Mouse (Mus musculus): Measurements from ENCODE around the gene Cpox. TPM values are rescaled to one million over a fixed set of nuclear protein-coding genes. Genes with fewer than 3 reads are reported as not detected.

Gene Cpox
- polyA plus RNA-seq, 1 experiment, result 33.2 TPM

GRCm38 (mm10) chr16:58728176-58728671, 58.1 kb downstream of the Cpox start:
- peak overlapping the region; percentile 80 for H3K27ac ChIP-seq (ENCODE audit: insufficient read depth, low read length)
- peaks cover 3% of the 10 kb centered on the region; the same call in 1 of the 2 replicates for H3K4me1 ChIP-seq (ENCODE audit: control insufficient read depth, insufficient read depth, low read length)
- TF ChIP-seq POLR2A (IDR thresholded peaks at IDR 0.05; ENCODE audit: low read depth, low read length) (no peak), CTCF (IDR thresholded peaks at IDR 0.05; ENCODE audit: borderline replicate concordance, insufficient read depth, low read length) (no peak)
- peak overlapping the region; percentile 91 for H3K4me3 ChIP-seq (ENCODE audit: insufficient read depth, low read length)

DNA sequence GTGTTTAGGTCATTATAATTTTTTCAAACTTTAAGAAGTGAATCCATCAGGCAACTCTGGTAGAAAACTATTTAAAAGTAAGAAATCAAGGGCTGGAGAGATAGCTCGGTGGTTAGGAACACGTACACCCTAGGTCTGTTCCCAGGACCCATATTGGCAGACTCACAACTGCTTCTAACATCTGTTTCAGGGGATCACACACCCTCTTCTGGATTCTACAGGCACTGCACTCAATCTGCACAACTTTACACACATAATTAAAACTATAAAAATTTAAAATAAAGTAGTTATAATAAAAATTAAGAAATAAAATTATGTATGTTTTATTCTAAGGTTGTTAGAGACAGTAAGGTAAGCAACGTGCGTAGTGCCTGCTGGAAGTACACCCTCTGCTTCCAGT, 68.1 kb downstream of the Cpox start:
- TF ChIP-seq POLR2A (IDR thresholded peaks at IDR 0.05; ENCODE audit: low read depth, low read length), result no peak
- no peak for TF ChIP-seq CTCF (IDR thresholded peaks at IDR 0.05; ENCODE audit: borderline replicate concordance, insufficient read depth, low read length)
- Histone ChIP-seq H3K27ac (ENCODE audit: insufficient read depth, low read length) (no peak overlapping the region), H3K4me3 (ENCODE audit: insufficient read depth, low read length) (no peak overlapping the region)

DNA sequence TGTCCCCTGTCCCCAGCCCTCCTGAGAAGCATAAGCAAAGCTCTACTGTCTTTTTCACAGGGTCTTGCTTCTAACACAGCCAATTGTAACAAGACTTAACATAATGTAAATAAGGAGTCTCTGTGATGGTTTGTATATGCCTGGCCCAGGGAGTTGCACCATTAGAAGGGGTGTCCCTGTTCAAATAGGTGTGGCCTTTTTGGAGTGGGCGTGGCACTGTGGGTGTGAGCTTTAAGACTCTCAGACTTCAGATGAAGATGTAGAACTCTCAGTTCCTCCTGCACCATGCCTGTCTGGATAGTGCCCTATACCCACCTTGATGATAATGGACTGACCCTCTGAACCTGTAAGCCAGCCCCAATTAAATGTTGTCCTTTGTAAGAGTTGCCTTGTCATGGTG, 68.7 kb downstream of the Cpox start:
- Histone ChIP-seq H3K4me1 (ENCODE audit: control insufficient read depth, insufficient read depth, low read length) (no peaks in the 10 kb centered on the region), H3K27ac (ENCODE audit: insufficient read depth, low read length) (no peak overlapping the region), H3K4me3 (ENCODE audit: insufficient read depth, low read length) (no peak overlapping the region)
- TF ChIP-seq CTCF (IDR thresholded peaks at IDR 0.05; ENCODE audit: borderline replicate concordance, insufficient read depth, low read length), result no peak
- no peak for TF ChIP-seq POLR2A (IDR thresholded peaks at IDR 0.05; ENCODE audit: low read depth, low read length)

More for the DNA sequence above, 68.1 kb downstream of the Cpox start:
- H3K4me1 ChIP-seq (ENCODE audit: control insufficient read depth, insufficient read depth, low read length), result no peaks in the 10 kb centered on the region

DNA sequence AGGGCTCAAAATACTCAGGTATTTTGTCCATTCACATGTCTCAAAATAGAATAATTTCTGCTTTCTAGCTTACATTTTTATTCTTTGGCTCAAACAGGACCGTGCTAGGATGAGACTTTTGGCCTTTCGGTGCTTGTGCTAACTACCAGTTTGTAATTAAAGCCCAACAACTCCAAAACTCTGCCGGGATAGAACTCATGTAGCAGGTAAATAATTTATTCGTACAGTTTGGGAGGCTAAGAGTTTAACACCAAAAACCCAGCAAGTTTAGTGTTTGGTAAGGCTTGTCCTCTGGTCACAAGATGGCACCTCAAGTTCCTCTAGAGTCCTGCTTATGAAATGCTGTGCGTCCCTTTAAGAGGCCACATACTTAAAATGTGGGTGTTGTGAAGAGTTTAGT, 70.7 kb downstream of the Cpox start:
- Histone ChIP-seq H3K4me1 (ENCODE audit: control insufficient read depth, insufficient read depth, low read length) (no peaks in the 10 kb centered on the region), H3K27ac (ENCODE audit: insufficient read depth, low read length) (no peak overlapping the region), H3K4me3 (ENCODE audit: insufficient read depth, low read length) (no peak overlapping the region)
- no peak for TF ChIP-seq POLR2A (IDR thresholded peaks at IDR 0.05; ENCODE audit: low read depth, low read length)

DNA sequence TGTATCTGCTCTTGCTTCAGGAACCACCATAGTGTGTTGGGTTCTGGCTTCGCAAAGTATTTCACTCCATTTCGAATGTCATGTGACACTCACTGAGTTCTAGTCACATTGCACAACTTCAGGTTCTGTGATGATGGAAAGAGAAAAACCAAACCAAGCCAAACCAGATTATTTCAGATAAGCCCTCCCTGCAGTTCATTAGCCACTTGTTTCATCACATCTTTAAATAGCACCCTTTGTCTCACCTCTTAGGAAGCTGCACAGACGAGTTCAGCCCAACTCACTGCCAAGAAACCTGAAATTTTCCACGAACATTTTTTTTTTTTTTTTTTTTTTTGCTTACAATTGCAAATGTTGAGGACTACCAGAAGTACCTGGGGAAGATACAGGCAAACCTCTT, 76.6 kb downstream of the Cpox start:
- H3K4me1 ChIP-seq (ENCODE audit: control insufficient read depth, insufficient read depth, low read length), result no peaks in the 10 kb centered on the region
- TF ChIP-seq POLR2A (IDR thresholded peaks at IDR 0.05; ENCODE audit: low read depth, low read length), result no peak
- TF ChIP-seq CTCF (IDR thresholded peaks at IDR 0.05; ENCODE audit: borderline replicate concordance, insufficient read depth, low read length), result no peak
- H3K27ac ChIP-seq (ENCODE audit: insufficient read depth, low read length), result no peak overlapping the region
- H3K4me3 ChIP-seq (ENCODE audit: insufficient read depth, low read length), result no peak overlapping the region

DNA sequence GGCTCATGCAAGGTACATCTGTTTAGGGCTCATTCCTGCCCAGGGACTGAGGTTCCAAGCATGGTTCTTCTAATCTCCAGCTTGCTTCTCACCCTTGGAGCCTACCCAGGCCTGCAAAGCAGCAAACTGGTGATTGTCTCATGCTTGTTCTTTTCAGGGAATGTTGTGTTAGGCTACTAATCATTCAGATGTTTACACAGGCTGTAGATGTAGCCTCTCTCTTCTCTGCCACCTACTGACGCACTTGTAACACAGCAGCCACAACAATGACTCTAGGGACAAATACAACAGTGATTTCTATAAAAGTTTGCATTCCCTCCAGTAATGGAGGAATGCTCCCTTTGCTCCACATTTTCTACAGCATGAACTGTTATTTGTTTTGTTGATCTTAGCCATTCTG, 81.2 kb downstream of the Cpox start:
- Histone ChIP-seq H3K4me1 (ENCODE audit: control insufficient read depth, insufficient read depth, low read length) (no peaks in the 10 kb centered on the region), H3K4me3 (ENCODE audit: insufficient read depth, low read length) (no peak overlapping the region), H3K27ac (ENCODE audit: insufficient read depth, low read length) (no peak overlapping the region)
- TF ChIP-seq POLR2A (IDR thresholded peaks at IDR 0.05; ENCODE audit: low read depth, low read length) (no peak), CTCF (IDR thresholded peaks at IDR 0.05; ENCODE audit: borderline replicate concordance, insufficient read depth, low read length) (no peak)

DNA sequence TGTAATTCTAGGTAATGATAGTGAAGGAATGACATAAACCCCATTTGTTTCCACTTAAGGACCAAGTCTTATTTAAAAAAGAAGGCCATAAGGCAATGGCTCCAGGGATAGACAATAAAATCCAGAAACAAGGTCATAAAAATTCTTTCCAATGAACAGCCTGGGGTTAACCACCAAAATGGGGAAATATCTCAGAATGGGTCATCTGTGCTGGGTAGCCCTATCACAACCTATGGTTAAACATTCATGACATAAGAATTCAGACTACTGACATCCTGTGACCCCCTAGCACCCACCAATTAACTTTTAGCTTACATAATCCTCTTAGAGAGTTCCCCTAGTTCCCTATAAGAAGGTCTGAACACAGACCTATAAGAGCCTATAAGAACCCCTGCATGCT, 86.1 kb downstream of the Cpox start:
- no peak overlapping the region for H3K27ac ChIP-seq (ENCODE audit: insufficient read depth, low read length)
- no peaks in the 10 kb centered on the region for H3K4me1 ChIP-seq (ENCODE audit: control insufficient read depth, insufficient read depth, low read length)
- TF ChIP-seq CTCF (IDR thresholded peaks at IDR 0.05; ENCODE audit: borderline replicate concordance, insufficient read depth, low read length), result no peak
- no peak for TF ChIP-seq POLR2A (IDR thresholded peaks at IDR 0.05; ENCODE audit: low read depth, low read length)
- no peak overlapping the region for H3K4me3 ChIP-seq (ENCODE audit: insufficient read depth, low read length)

DNA sequence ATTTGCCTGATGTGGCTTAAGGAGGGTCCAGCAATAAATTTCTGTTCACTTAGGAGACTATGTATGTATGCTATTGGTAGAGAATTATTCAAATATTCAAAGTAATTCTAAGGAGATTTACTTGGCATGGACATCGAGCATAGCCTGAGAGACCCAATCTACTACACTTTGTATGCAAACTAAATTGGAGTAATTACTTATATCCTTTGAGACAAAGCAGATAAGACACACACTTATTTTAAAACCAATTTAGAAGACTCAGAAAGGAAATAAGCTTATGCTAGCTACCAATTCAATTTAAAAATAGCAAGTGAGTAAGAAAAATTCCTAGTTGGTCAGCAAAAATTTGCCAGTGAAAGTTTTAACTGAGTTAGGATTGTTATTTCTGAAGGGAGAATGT, 93.0 kb downstream of the Cpox start, which contains the start of gene Olfr172:
TSS of gene Olfr172 (minus strand) at position 101 of the 400 bp plus-strand sequence.
- H3K4me3 ChIP-seq (ENCODE audit: insufficient read depth, low read length), result no peak within 1 kb of the TSS
- TF ChIP-seq CTCF (IDR thresholded peaks at IDR 0.05; ENCODE audit: borderline replicate concordance, insufficient read depth, low read length) (no peak), POLR2A (IDR thresholded peaks at IDR 0.05; ENCODE audit: low read depth, low read length) (no peak)
- no peaks in the 10 kb centered on the region for H3K4me1 ChIP-seq (ENCODE audit: control insufficient read depth, insufficient read depth, low read length)
- no peak within 1 kb of the TSS for H3K27ac ChIP-seq (ENCODE audit: insufficient read depth, low read length)

Other genes starting within 250 kb of the Cpox start
- 8.0 and 11.2 TPM in 2 replicates for gene St3gal6, start 146.0 kb upstream of the Cpox start, polyA plus RNA-seq (2011; ENCODE audit: insufficient read length, low read depth, missing spikeins)
- gene Gm813, start 53.3 kb upstream of the Cpox start, polyA plus RNA-seq (2011; ENCODE audit: insufficient read length, low read depth, missing spikeins), result not detected in 2 replicates
- not detected in 2 replicates for gene E330017A01Rik, start 31.6 kb upstream of the Cpox start, polyA plus RNA-seq (2011; ENCODE audit: insufficient read length, low read depth, missing spikeins)
- gene Gpr15, start 48.8 kb downstream of the Cpox start, polyA plus RNA-seq (2011; ENCODE audit: insufficient read length, low read depth, missing spikeins), result not detected in 2 replicates
- gene Cldnd1, start 57.6 kb downstream of the Cpox start, polyA plus RNA-seq (2011; ENCODE audit: insufficient read length, low read depth, missing spikeins), result 98.1 and 112 TPM in 2 replicates
- gene Olfr172, start 92.9 kb downstream of the Cpox start, polyA plus RNA-seq (2011; ENCODE audit: insufficient read length, low read depth, missing spikeins), result not detected in 2 replicates
- gene Olfr173, start 130.0 kb downstream of the Cpox start, polyA plus RNA-seq (2011; ENCODE audit: insufficient read length, low read depth, missing spikeins), result not detected in 2 replicates
- not detected in 2 replicates for gene Olfr175-ps1, start 156.5 kb downstream of the Cpox start, polyA plus RNA-seq (2011; ENCODE audit: insufficient read length, low read depth, missing spikeins)
- not detected in 2 replicates for gene Olfr177, start 204.5 kb downstream of the Cpox start, polyA plus RNA-seq (2011; ENCODE audit: insufficient read length, low read depth, missing spikeins)
- gene Olfr178, start 221.8 kb downstream of the Cpox start, polyA plus RNA-seq (2011; ENCODE audit: insufficient read length, low read depth, missing spikeins), result not detected in 2 replicates